Mouse (Mus musculus) small intestine, adult 2 months (tissue): ENCODE data around the gene Tmeff1.

ENCODE experiments used
- CTCF ChIP-seq: fragments of 200-500 bp; IDR thresholded peaks from 2 replicates; pipeline ENCODE4 v1.5.1; 2012; ENCODE audit warnings: low read depth, mild to moderate bottlenecking, control low read depth, inconsistent platforms, low read length, moderate library complexity, mixed read lengths; ENCODE audit not compliant: insufficient replicate concordance, insufficient read length; ENCODE audit errors: extremely low read depth
- POLR2A ChIP-seq: fragments of 200-500 bp; IDR thresholded peaks from 2 replicates; pipeline ENCODE4 v1.6.1; 2012; ENCODE audit warnings: low read depth, mild to moderate bottlenecking, control low read depth, inconsistent platforms, low read length, moderate library complexity

DNA sequence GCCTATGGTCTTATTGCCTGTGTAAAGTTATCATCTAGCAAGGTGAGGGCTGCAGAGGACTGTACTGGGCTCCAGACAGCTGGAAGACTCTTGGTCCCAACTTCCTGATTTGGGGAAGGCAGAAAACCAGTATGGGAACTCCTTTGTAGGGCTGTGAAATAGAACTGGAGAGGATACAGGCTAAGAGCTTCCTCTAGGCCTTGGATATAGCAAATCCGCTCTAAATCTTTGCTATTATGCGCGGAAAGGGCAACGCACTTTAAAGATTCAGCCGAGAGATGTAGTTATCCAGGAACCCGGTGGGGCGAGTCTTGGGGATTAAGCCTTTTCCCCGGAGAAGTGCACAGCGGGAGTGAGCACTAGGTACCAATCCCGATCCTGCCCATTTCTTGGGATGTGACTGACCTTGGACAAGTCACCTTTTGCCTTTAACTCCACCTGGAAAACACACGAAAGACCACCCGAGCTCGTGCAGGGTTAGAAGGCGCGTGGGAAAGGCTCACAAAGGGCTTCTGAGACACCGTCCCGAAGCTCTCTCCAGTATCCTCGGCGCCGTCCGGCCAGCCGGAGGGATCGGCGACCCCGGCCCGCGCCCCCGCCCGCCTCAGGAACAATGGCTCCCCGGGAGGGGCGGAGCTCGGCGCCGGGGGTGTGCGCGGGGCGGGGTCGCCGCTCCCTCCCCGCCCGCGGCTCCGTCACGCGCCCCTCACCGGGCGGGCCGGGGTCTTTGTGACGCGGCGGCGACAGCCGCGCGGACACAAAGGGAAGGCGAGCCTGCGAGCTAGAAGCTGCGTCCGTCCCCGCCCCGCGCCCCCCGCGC is at the start of gene Tmeff1:
- TF ChIP-seq POLR2A (no peak), CTCF (no peak)
